18 mouse cellular contexts compared by ENCODE assay signal in the genomic region with DNA sequence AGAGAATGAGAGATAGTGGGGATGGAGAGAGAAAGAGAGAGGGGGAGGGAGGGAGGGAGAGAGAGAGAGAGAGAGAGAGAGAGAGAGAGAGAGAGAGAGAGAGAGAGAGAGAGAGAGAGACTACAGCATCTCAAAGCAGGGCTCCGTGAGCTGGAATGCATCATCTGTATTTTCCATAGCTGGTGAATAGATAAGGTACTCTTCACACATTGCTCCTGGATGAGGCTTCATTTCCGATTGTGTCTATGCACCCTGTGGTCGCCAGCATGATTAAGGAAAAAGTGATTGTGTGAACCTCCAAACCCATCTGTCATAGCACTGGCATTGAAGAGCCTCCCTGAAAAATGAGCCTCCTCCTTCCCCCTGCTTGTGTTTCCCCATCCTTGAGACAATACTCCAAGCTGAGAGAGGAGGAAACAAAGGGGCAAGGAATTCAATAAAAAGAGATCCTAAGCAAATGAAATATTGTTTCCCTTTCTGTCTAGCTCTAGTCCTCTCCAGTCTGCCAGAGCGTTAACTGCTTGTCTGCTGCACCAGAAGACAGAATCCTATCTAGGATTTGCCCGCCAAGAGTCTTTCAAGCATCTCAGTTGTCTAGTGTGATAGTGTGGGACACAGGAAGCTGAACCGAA.
DNase-seq lines count a peak whose midpoint lies in the region; ATAC-seq and TF ChIP-seq lines count a peak whose summit lies in the region.
"Had no signal": no experiment of that assay in that cellular context is flagged by ENCODE, and none has a peak within 500 bp of the region (broad histone marks: within the 10 kb centered on the region; RNA-seq: fewer than 3 reads in every experiment).

No protein-coding gene starts in this region.

- no peak for TF ChIP-seq CTCF in lung, embryonic 14.5 days (IDR thresholded peaks at IDR 0.05; ENCODE audit: low read depth)
- TF ChIP-seq CTCF in heart, adult 2 months (IDR thresholded peaks at IDR 0.05) = no peak

- no peaks in the 10 kb centered on the region for H3K27me3 ChIP-seq in lung, embryonic 14.5 days (ENCODE audit: insufficient read depth, low read length)
- H3K27me3 ChIP-seq in hindbrain, embryonic 15.5 days = no peaks in the 10 kb centered on the region
- H3K27me3 ChIP-seq in neural tube, embryonic 15.5 days (replicated peaks) = no peaks in the 10 kb centered on the region
- H3K27me3 ChIP-seq in heart, adult 2 months (ENCODE audit: control insufficient read depth, insufficient read depth, low read length) = no peaks in the 10 kb centered on the region
- H3K27me3 ChIP-seq: limb, embryonic 15.5 days had no signal

- TF ChIP-seq EP300 in heart, adult 2 months (IDR thresholded peaks at IDR 0.05; ENCODE audit: insufficient read depth, low read depth, low read length) = no peak

- TF ChIP-seq POLR2A in heart, adult 2 months (IDR thresholded peaks at IDR 0.05; ENCODE audit: insufficient read depth, low read depth, low read length) = no peak

- no peaks in the 10 kb centered on the region for H3K36me3 ChIP-seq in lung, embryonic 14.5 days (ENCODE audit: insufficient read depth)
- H3K36me3 ChIP-seq in hindbrain, embryonic 15.5 days = no peaks in the 10 kb centered on the region
- H3K36me3 ChIP-seq in neural tube, embryonic 15.5 days = no peaks in the 10 kb centered on the region
- no peaks in the 10 kb centered on the region for H3K36me3 ChIP-seq in heart, adult 2 months (ENCODE audit: control insufficient read depth, insufficient read depth, low read length)
- H3K36me3 ChIP-seq: embryonic facial prominence, embryonic 10.5 days; G1E; limb, embryonic 15.5 days had no signal

- no peak overlapping the region for H3K9ac ChIP-seq in lung, embryonic 14.5 days
- no peak overlapping the region for H3K9ac ChIP-seq in hindbrain, embryonic 15.5 days
- no peak overlapping the region for H3K9ac ChIP-seq in neural tube, embryonic 15.5 days (replicated peaks)
- no peak overlapping the region for H3K9ac ChIP-seq in heart, adult 2 months (ENCODE audit: low read depth, low read length)
- H3K9ac ChIP-seq: limb, embryonic 15.5 days had no signal

- ATAC-seq in lung, embryonic 14.5 days (ENCODE audit: insufficient read depth) = no peak
- peak; percentile 72 for ATAC-seq in hindbrain, embryonic 15.5 days (ENCODE audit: low FRiP score, low read depth)
- ATAC-seq in neural tube, embryonic 15.5 days (ENCODE audit: low FRiP score) = peak; percentile 69
- ATAC-seq: CD4-positive, CD25-positive, alpha-beta regulatory T cell, adult 4 months had no signal

- H3K4me2 ChIP-seq in lung, embryonic 14.5 days = no peak overlapping the region
- H3K4me2 ChIP-seq in hindbrain, embryonic 15.5 days = 0 out of 2 replicates have a peak overlapping the region, but pooled peaks have one; percentile 4
- no peak overlapping the region for H3K4me2 ChIP-seq in neural tube, embryonic 15.5 days
- H3K4me2 ChIP-seq: limb, embryonic 15.5 days had no signal

- peak; percentile 2 for DNase-seq in embryo, embryonic 10.5 days (ENCODE audit: low spot score)
- no peak for DNase-seq in embryo, embryonic 9.5 days (ENCODE audit: extremely low spot score)
- DNase-seq in lung, embryonic 14.5 days = peak; percentile 27
- DNase-seq in lung, adult 18-20 months = no peak
- no peak for DNase-seq in natural killer cell, adult 2 months (ENCODE audit: low spot score in 2 of 2)
- no peak for DNase-seq in heart, adult 2 months
- DNase-seq: cerebellum, adult 11 months; gastrocnemius, postnatal 25 days; kidney, adult 8-10 months; layer of hippocampus, postnatal 36 days; right cerebral cortex, postnatal 4 days; thymus, postnatal 14 days had no signal

- WGBS in lung, embryonic 14.5 days = 25% methylated on average over 6 of the region's 6 CpGs
- WGBS in hindbrain, embryonic 15.5 days = 29% methylated on average over 6 of the region's 6 CpGs
- 42% methylated on average over 6 of the region's 6 CpGs for WGBS in neural tube, embryonic 15.5 days
- 24% methylated on average over 6 of the region's 6 CpGs for WGBS in heart, adult 2 months

- intact Hi-C loops in heart, adult 2 months (cut with DNase I) = no loop called here

- no peak overlapping the region for H3K4me3 ChIP-seq in lung, embryonic 14.5 days (ENCODE audit: low read depth, low read length)
- no peak overlapping the region for H3K4me3 ChIP-seq in hindbrain, embryonic 15.5 days
- H3K4me3 ChIP-seq in neural tube, embryonic 15.5 days (replicated peaks) = no peak overlapping the region
- H3K4me3 ChIP-seq in heart, adult 2 months = no peak overlapping the region
- H3K4me3 ChIP-seq: embryonic facial prominence, embryonic 10.5 days; limb, embryonic 15.5 days had no signal

- no peaks in the 10 kb centered on the region for H3K9me3 ChIP-seq in lung, embryonic 14.5 days (ENCODE audit: low read depth, low read length)
- no peaks in the 10 kb centered on the region for H3K9me3 ChIP-seq in hindbrain, embryonic 15.5 days
- H3K9me3 ChIP-seq in neural tube, embryonic 15.5 days (replicated peaks) = no peaks in the 10 kb centered on the region
- H3K9me3 ChIP-seq: embryonic facial prominence, embryonic 10.5 days; G1E; limb, embryonic 15.5 days had no signal

- no peak overlapping the region for H3K27ac ChIP-seq in lung, embryonic 14.5 days (ENCODE audit: low read depth)
- peak overlapping the region; percentile 72 for H3K27ac ChIP-seq in hindbrain, embryonic 15.5 days (replicated peaks)
- 0 out of 2 replicates have a peak overlapping the region, but pooled peaks have one; percentile 41 for H3K27ac ChIP-seq in neural tube, embryonic 15.5 days (replicated peaks)
- no peak overlapping the region for H3K27ac ChIP-seq in heart, adult 2 months
- H3K27ac ChIP-seq: embryonic facial prominence, embryonic 10.5 days; limb, embryonic 15.5 days had no signal

- H3K79me2 ChIP-seq in heart, adult 2 months (replicated peaks; ENCODE audit: control insufficient read depth, insufficient read depth, low read length) = no peaks in the 10 kb centered on the region

- H3K4me1 ChIP-seq in lung, embryonic 14.5 days (ENCODE audit: insufficient read depth) = 0 out of 2 replicates have a peak, but pooled peaks cover 2% of the 10 kb centered on the region
- H3K4me1 ChIP-seq in hindbrain, embryonic 15.5 days (replicated peaks) = peaks cover 7% of the 10 kb centered on the region
- H3K4me1 ChIP-seq in neural tube, embryonic 15.5 days = no peaks in the 10 kb centered on the region
- H3K4me1 ChIP-seq in heart, adult 2 months (ENCODE audit: control insufficient read depth, insufficient read depth, low read length) = no peaks in the 10 kb centered on the region
- H3K4me1 ChIP-seq: embryonic facial prominence, embryonic 10.5 days had no signal

Comparison
In these comparisons a context has a peak if more than half of its experiments do, and no peak if none do; other contexts are left out.
1. DNase-seq: peak in embryo, embryonic 10.5 days (single experiment) and lung, embryonic 14.5 days (single experiment); none in embryo, embryonic 9.5 days (single experiment), lung, adult 18-20 months (0 of 2), natural killer cell, adult 2 months (0 of 2) and heart, adult 2 months (0 of 2).
2. H3K27ac ChIP-seq: peak in hindbrain, embryonic 15.5 days (single experiment) and neural tube, embryonic 15.5 days (single experiment); none in lung, embryonic 14.5 days (single experiment) and heart, adult 2 months (single experiment).